Mouse (Mus musculus): ENCODE measurements at regions not wholly inside any gene's neighbourhood (a gene's known extent, or its start where the extent isn't known, plus 50 kb on each side); places are given as distances from the start of the nearest gene placed in this dataset.

DNA sequence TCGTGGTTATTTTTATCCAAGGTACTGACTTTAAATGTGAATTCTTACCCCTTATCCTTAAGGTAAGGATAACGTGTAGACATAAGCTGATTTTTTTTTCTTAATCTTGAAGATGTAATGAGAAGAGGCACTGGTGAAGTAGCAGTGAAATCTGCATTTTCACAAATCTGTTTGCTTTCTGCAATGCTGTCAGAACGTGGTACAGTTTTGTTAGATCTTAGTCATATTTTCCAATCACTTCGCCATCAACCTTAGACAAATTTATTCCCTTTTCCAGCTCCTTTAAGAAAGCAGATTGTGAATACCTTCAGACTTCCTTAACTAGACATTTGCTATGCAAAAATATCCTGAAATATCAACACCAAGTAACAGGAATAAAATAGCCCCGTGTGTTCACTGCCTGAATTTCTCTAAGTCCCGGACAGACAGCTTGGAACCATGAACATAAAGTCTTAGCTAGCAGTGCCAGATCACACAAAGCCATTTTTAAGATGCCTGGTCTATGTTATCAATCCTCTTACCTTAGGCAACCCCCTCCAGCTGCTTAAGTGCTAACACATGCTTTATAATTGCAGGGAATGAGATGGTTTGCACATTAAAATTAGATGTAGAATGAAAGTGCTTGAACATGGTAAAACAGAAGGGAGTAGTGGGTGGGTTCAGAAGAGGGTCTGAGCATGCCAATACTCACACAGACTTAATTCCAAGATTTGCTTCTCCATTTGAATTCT lies 202.7 kb downstream of the Ptprc start:
- Histone ChIP-seq H3K4me1 (ENCODE audit: control insufficient read depth, insufficient read depth, low read length) (no peaks in the 10 kb centered on the region), H3K4me3 (replicated peaks; ENCODE audit: extremely low read depth, low read depth, low read length) (no peak overlapping the region)
- no peak for DNase-seq
- TF ChIP-seq POLR2A (IDR thresholded peaks at IDR 0.05; ENCODE audit: borderline replicate concordance, extremely low read depth, low read depth, low read length) = no peak
- TF ChIP-seq CTCF (IDR thresholded peaks at IDR 0.05; ENCODE audit: insufficient read depth, low read length) = no peak
- WGBS = 69% methylated on average over 6 of the region's 6 CpGs

DNA sequence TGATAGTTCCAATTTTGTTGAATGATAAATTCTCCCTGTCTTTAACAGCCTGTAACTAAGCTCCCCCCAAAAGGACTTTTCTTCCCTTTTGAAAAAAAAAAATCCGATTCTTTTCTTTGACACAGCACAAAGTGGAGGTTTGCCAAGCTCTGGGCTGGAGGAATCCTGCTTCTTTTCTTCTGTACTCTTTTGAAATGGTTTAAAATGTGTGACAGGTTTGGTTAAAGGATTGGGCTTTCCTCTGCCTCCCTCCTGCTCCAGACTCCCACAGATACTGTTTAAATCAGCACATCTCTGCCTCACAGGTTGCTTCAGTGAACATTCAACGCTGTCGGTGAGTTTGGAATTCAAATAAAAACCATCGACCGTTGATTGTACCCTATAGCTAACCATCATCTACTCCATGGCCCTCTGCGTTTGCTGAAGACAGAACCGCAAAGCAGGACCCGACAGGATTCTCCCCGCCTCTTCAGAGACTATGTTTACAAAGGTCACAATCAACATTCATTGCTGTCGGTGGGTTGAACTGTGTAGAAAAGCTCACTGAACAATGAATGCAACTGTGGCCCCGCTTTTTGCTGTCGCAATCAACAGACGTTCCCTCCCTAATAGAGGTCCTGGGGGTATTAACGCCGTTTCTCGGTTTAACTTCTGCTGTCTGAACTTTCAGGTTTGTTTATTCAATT lies 209.2 kb downstream of the Ptprc start:
- TF ChIP-seq POLR2A (IDR thresholded peaks at IDR 0.05; ENCODE audit: borderline replicate concordance, extremely low read depth, low read depth, low read length) (no peak), CTCF (IDR thresholded peaks at IDR 0.05; ENCODE audit: insufficient read depth, low read length) (no peak)
- no peak for DNase-seq
- no peak overlapping the region for H3K4me3 ChIP-seq (replicated peaks; ENCODE audit: extremely low read depth, low read depth, low read length)
- WGBS = 81% methylated on average over 16 of the region's 16 CpGs
- H3K4me1 ChIP-seq (ENCODE audit: control insufficient read depth, insufficient read depth, low read length) = no peaks in the 10 kb centered on the region

DNA sequence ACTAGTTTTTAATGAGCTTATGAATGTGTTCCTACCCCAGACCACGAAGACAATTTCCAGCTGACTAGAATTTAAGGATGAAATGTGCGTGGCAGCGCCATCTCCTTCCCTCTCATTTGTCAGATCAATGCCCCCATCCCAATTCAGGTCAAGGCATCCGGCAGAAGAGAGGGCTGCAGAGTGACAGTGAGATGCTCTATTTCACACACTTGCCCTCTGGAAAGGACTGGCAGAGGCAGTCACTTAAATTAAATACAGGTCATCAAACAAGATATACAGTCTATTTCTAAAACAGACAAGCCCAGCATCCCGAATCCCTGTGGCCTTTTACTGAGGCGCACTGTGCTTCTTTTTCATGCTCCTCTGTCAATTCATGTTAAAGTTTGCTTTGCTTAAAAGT lies 211.9 kb downstream of the Ptprc start:
- 92% methylated on average over 6 of the region's 6 CpGs for WGBS
- no peak for TF ChIP-seq CTCF (IDR thresholded peaks at IDR 0.05; ENCODE audit: insufficient read depth, low read length)
- no peak for TF ChIP-seq POLR2A (IDR thresholded peaks at IDR 0.05; ENCODE audit: borderline replicate concordance, extremely low read depth, low read depth, low read length)
- DNase-seq = no peak
- Histone ChIP-seq H3K4me3 (replicated peaks; ENCODE audit: extremely low read depth, low read depth, low read length) (no peak overlapping the region), H3K4me1 (ENCODE audit: control insufficient read depth, insufficient read depth, low read length) (no peaks in the 10 kb centered on the region)

DNA sequence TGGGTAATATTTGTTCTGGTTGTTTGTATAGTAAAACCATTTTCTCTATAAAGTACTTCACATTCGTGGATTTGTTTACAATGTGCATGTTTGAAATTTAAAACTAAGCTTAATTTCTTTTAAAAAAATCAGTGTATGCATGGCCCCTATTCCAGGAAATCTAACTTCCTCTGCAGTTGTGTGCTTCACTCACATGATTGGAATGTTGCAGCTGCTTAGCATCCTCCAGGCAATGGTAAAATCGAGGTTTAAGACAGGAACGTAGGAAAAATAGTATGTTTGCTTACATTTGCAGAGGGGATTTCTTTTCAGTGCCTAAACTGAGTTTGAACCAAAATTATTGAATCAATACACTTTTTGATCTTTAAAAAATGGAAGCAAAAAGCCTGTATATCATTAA lies 217.5 kb downstream of the Ptprc start:
- no peak for DNase-seq
- H3K4me3 ChIP-seq (replicated peaks; ENCODE audit: extremely low read depth, low read depth, low read length) = no peak overlapping the region
- no peaks in the 10 kb centered on the region for H3K4me1 ChIP-seq (ENCODE audit: control insufficient read depth, insufficient read depth, low read length)
- no peak for TF ChIP-seq CTCF (IDR thresholded peaks at IDR 0.05; ENCODE audit: insufficient read depth, low read length)
- no peak for TF ChIP-seq POLR2A (IDR thresholded peaks at IDR 0.05; ENCODE audit: borderline replicate concordance, extremely low read depth, low read depth, low read length)
- 26% methylated on average over 3 of the region's 3 CpGs for WGBS

DNA sequence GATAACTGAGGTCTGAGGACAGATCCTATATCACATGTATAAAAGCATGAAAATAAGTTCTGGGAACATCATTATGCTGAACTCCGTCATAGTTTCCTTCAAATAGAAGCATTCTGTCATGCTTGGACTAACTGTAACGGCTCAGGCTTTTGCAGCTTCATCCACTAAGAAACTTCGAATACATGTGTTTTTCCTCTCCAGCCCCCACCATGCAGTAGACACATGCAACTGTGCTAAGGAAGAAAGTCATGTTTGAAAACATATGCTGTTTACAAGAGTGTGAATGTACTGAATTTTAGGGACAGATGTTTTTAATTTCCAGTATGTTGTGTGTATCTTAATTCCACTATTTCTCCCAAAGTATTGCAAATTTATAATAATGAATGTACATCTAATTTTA lies 219.5 kb downstream of the Ptprc start:
- no peak for DNase-seq
- no peaks in the 10 kb centered on the region for H3K4me1 ChIP-seq (ENCODE audit: control insufficient read depth, insufficient read depth, low read length)
- no peak for TF ChIP-seq CTCF (IDR thresholded peaks at IDR 0.05; ENCODE audit: insufficient read depth, low read length)
- TF ChIP-seq POLR2A (IDR thresholded peaks at IDR 0.05; ENCODE audit: borderline replicate concordance, extremely low read depth, low read depth, low read length) = no peak
- no peak overlapping the region for H3K4me3 ChIP-seq (replicated peaks; ENCODE audit: extremely low read depth, low read depth, low read length)
- 70% methylated on average over 3 of the region's 3 CpGs for WGBS

DNA sequence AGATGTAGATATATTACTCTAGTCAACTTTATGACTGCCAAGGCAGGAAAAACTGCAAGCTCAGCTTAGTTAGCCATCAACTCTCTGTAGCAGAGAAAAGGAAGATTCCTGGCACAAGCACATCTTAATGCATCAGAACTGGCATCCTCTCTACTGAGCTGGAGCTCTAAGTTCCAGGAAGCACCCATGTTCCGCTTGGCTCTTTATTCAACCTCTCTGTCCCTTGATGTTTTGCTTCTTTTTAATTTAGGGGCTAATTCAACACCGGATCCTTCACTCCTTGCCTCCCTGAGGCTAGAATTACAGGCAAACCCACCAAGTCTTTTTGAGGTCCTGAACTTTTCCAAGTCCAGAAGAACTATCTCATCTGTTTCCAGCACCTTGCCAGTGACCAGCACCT lies 220.4 kb downstream of the Ptprc start:
- 75% methylated on average over 2 of the region's 2 CpGs for WGBS
- TF ChIP-seq CTCF (IDR thresholded peaks at IDR 0.05; ENCODE audit: insufficient read depth, low read length) (no peak), POLR2A (IDR thresholded peaks at IDR 0.05; ENCODE audit: borderline replicate concordance, extremely low read depth, low read depth, low read length) (no peak)
- DNase-seq = no peak
- Histone ChIP-seq H3K4me3 (replicated peaks; ENCODE audit: extremely low read depth, low read depth, low read length) (no peak overlapping the region), H3K4me1 (ENCODE audit: control insufficient read depth, insufficient read depth, low read length) (no peaks in the 10 kb centered on the region)

DNA sequence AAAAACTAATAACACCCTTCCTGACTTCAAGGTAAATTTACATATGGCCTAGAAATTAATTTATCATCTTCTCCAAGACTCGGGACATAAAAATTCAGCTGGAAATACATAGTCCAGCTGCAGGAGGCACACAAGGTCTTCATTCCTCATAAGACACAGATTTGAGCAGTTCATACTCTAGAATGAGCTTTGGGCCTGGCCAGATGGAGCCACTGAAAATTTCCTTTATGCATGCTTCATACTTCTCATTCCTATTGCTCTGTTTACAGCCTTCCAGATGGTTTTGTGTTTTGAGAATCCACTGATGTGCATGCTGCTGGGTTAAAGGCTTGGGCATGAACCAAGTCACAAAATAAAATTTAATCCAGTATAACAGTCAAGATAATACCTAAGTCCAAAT lies 222.1 kb downstream of the Ptprc start:
- TF ChIP-seq CTCF (IDR thresholded peaks at IDR 0.05; ENCODE audit: insufficient read depth, low read length) = no peak
- no peak for TF ChIP-seq POLR2A (IDR thresholded peaks at IDR 0.05; ENCODE audit: borderline replicate concordance, extremely low read depth, low read depth, low read length)
- no peak overlapping the region for H3K4me3 ChIP-seq (replicated peaks; ENCODE audit: extremely low read depth, low read depth, low read length)
- no peak for DNase-seq
- 53% methylated on average over 1 of the region's 1 CpGs for WGBS
- no peaks in the 10 kb centered on the region for H3K4me1 ChIP-seq (ENCODE audit: control insufficient read depth, insufficient read depth, low read length)

DNA sequence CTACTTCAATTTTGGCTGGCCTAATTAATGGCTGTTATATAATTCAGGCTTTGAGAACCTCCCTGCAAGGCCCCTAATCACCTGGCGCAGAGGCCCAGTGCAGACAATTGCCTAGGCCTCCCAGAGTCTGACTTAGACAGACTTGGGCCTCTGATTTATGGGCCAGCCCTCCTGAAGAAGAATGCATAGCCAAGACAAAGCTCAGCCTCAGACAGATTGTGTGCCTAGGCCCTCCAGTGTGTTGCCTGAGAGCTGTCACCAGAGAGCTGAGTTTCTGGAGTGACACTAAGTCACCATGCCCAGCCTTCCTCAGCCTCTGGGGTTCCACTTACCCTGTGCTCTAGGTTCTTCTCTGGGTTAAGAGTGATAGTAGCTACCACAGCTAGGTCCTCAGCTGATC lies 222.7 kb downstream of the Ptprc start:
- no peak for DNase-seq
- Histone ChIP-seq H3K4me1 (ENCODE audit: control insufficient read depth, insufficient read depth, low read length) (no peaks in the 10 kb centered on the region), H3K4me3 (replicated peaks; ENCODE audit: extremely low read depth, low read depth, low read length) (no peak overlapping the region)
- no peak for TF ChIP-seq POLR2A (IDR thresholded peaks at IDR 0.05; ENCODE audit: borderline replicate concordance, extremely low read depth, low read depth, low read length)
- TF ChIP-seq CTCF (IDR thresholded peaks at IDR 0.05; ENCODE audit: insufficient read depth, low read length) = no peak
- WGBS = 95% methylated on average over 1 of the region's 1 CpGs

DNA sequence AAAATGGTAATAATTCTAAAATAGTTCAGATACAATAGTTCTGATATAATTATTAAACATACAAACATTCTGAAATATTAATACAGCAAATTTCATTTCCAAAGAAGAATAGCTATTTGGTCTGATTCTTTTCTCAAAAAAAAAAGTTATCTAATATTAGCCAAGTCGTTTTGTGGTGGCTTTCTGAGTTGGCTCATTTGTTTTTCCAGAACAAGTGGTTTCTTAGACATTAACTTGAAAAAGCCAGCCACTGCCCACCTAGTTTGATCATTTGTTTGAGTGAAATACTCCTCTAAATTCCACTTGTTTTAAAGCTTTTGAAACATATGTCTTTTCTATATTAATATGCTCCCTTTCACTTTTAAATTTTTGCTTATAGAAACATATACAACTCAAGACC lies 227.6 kb downstream of the Ptprc start:
- DNase-seq = no peak
- TF ChIP-seq POLR2A (IDR thresholded peaks at IDR 0.05; ENCODE audit: borderline replicate concordance, extremely low read depth, low read depth, low read length) (no peak), CTCF (IDR thresholded peaks at IDR 0.05; ENCODE audit: insufficient read depth, low read length) (no peak)

More for the DNA sequence above, 227.6 kb downstream of the Ptprc start:
- Histone ChIP-seq H3K4me1 (ENCODE audit: control insufficient read depth, insufficient read depth, low read length) (no peaks in the 10 kb centered on the region), H3K4me3 (replicated peaks; ENCODE audit: extremely low read depth, low read depth, low read length) (no peak overlapping the region)
- 36% methylated on average over 1 of the region's 1 CpGs for WGBS

All from lung, adult 2 months (tissue).